Mouse (Mus musculus): Measurements from ENCODE around the gene Tas2r135.

Tas2r135 gene

DNA sequence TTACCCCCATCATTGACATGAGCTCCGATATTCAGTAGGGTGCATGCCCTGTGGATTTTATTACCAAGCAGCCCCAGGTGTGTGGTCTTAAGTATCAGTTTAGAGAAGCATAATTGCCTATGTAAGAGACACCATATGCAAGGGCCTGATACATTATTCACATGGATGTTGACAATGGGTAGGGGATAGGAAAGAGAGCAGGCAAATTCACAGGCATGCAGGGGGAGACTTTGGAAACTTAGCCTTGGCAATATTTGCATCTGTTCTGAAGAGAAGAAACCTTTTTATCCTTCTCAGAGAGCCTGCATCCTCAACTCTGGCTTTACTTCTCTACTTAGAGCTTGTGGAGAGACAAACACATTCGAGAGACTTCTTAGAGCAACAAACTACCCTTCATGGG, at the start of gene Tas2r135:
TSS of gene Tas2r135 (plus strand) at position 301 of the 400 bp plus-strand sequence.
- in situ Hi-C loops (cut with MboI, MseI): no loop called here

DNA sequence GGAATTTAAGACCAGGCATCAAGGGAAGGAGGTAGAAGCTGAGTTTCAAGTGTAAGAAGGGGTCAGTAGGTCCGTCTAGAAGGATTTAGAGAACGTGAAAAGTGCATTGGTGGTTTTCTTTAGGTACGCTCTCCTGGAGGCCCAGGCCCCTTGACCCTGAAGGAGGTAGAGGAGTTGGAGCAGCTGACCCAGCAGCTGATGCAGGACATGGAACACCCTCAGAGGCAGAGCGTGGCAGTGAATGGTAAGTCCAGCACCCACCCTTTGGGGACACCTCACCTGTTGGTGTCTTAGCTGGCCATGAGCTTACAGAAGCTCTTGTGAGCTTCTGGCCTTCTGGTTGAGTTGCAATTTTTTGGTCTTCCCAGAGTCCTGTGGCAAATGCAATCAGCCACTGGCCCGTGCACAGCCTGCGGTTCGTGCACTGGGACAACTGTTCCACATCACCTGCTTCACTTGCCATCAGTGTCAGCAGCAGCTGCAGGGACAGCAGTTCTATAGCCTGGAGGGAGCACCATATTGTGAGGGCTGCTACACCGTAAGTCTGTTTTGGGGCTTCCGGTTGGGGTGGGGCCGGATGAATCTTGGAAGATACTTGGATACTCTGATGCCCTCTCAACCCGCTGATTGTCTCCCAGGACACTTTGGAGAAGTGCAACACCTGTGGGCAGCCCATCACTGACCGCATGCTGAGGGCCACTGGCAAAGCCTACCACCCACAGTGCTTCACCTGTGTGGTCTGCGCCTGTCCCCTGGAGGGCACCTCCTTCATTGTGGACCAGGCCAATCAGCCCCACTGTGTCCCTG, 49.2 kb upstream of the Tas2r135 start:
- in situ Hi-C loops (cut with MboI, MseI): no loop called here

DNA sequence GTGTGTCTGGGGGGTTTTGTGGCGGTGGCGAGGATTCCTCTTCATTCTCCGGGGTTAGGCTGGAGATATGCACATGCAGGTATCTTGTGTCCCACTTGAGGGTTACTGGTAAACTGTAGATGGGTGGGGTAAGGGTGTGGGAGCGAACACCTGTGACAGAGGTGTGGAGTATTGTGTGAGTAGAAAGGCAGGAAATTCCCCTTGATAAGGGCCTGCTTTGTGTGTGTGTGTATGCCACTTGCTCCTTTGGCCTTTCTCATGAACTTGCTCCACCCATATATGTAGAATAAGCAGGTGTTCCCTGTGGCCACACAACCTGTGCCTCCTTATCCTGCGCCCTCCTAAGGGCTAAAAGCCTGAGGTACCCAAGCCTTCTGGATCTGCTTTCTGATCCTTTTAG, 48.3 kb upstream of the Tas2r135 start:
- in situ Hi-C loops (cut with MboI, MseI): no loop called here

- in situ Hi-C loops (cut with MboI, MseI): no loop called here
These were observed 47.3 kb upstream of the Tas2r135 start for GRCm38 (mm10) chr6:42357901-42358300.

- in situ Hi-C loops (cut with MboI, MseI): no loop called here
These were observed 46.3 kb upstream of the Tas2r135 start for GRCm38 (mm10) chr6:42358901-42359300.

DNA sequence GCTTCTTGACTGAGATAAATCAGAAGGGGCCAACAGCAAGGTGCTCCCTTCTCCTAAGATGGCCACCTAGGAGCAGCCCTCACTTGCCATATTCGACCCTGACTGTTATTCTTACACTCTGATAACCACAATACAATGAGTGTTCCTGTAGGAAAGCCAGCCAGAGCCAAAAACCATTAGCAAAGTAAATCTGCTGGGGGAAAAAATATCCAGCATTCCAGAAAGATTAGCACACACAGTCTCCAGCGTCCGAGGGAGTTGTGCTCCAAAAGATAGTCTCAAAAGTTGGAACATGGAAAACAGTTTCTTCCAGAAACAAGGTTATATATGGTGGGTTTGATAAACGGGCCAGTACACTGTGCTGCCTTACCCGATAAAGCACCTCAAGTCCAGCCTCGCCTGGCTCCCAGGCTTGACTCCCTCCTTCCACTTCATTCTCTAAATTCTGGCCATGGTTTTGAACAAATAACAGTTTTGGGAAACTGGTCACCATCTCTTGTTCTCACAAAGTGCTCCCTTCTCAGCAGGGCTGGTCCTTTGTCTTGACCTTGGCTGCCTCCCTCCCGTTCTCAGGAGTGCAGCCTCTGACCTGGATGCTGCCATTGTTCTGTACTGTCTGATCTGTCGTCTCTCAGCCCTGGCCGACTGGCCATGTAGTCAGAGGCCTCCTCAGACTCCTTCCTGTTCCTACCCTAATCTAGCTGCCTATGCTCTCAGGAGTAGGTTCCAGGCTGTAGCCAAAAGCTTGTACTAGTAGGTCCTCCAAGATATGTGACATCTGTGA, 45.7 kb upstream of the Tas2r135 start:
- in situ Hi-C loops (cut with MboI, MseI): no loop called here

DNA sequence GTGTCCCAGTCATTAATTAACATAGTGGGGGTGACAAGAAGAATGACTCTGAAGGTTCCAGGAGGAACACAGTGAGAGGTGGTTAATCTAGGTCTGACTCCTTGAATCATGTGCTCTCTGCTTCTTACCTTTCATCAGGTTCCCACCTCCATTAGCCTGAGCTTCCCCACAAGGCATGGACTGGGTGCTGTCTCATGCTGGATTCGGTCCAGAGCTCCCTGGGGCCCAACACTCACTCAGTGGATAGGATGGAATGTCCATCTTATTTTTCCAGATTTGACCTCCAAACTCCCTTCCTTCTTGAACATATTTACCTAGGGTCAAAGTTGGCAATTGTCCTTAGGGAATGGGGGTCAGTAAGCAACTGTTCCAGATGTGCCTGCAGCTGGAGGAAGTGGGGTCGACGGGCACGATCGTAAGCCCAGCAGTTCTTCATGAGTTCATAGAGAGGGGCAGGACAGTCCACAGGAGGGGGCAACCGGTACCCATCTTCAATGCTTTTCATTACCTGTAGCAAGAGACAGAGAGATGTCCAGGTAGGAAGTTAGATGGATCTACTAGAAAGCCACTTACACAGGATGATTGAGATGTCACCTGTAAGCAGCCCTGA, 44.9 kb upstream of the Tas2r135 start:
- in situ Hi-C loops (cut with MboI, MseI): no loop called here

- in situ Hi-C loops (cut with MboI, MseI): no loop called here
These were observed 44.0 kb upstream of the Tas2r135 start for GRCm38 (mm10) chr6:42361041-42361895.

DNA sequence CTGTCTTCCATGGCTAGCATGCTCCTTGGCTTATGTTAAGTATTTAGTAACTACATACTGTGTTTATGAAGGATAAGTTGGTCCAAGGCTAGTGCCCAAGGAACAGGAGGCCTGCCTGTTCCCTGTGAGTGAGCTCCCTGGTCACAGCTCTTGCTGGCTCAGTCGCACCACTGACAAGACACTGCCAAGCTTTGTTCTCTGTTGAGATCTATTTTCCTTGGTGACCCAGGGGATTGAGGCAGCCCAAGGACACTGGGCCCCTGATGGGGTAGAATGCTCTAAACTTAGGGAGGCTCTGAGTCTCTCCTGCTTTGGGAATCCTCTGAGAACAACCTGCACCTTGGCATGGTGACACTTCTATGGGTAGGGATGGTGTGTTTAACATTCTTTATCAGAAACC, 43.2 kb upstream of the Tas2r135 start:
- in situ Hi-C loops (cut with MboI, MseI): no loop called here

DNA sequence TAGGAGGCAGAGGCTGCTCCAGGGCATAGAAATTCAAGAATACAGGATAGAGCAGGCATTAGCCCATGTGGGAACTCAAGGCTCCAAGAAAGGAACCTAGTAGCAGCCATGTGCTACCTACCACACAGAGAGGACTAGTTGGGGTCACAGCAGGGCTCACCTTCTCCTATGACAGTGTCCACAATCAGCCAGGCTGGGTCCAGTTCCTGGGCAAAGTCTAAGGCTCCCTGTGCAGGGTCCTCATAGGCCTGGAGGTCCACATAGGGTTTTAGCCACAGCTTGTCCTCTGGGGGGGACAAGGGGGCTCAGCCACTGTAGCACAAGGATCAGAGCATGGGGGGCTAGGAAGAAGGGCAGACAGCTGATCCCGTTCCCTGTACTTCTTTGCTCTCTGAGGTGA, 42.7 kb upstream of the Tas2r135 start:
- in situ Hi-C loops (cut with MboI, MseI): no loop called here

GRCm38 (mm10) chr6:42362974-42363373, 42.3 kb upstream of the Tas2r135 start:
- in situ Hi-C loops (cut with MboI, MseI): no loop called here

DNA sequence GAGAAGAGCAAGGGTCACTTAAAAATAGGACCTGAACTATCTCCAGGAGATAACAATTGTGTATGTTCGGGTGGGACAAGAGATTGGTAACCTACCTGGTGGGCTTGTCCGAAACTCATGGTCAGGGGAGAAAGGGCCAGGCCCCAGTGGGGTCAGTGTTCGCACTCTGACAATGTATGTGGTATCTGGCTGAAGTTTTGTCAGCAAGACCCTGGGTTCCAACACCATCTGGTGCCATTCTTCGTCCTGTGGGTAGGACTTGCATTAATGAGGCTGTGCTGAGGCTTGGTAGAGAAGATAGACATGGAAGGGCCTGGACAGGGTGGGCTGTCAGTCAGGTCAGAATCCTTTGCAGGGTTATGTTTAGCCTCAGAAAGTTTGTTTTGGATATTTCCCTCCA, 41.2 kb upstream of the Tas2r135 start:
- in situ Hi-C loops (cut with MboI, MseI): no loop called here

- in situ Hi-C loops (cut with MboI, MseI): no loop called here
These were observed 40.6 kb upstream of the Tas2r135 start for GRCm38 (mm10) chr6:42364607-42365006.

GRCm38 (mm10) chr6:42365215-42365614, 40.0 kb upstream of the Tas2r135 start:
- in situ Hi-C loops (cut with MboI, MseI): no loop called here

DNA sequence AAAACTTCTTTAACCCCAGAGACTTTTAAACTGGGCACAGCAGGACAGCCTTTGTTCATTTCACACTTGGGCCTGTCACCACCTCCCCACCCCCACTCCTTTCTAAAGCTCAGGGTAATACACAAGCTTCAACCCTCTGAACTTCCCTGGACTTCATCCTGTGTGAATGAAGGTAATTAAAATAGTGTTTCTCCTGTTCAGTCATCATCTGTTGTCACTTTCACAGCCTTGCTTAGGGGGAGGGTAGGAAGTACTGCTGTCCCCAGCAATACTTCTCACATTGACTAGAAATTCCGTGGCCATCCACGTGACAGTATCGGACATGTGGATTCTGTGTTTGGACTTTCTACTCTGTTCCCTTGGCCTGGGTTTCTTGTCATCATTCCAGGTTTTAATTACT, 35.4 kb upstream of the Tas2r135 start:
- in situ Hi-C loops (cut with MboI, MseI): no loop called here

DNA sequence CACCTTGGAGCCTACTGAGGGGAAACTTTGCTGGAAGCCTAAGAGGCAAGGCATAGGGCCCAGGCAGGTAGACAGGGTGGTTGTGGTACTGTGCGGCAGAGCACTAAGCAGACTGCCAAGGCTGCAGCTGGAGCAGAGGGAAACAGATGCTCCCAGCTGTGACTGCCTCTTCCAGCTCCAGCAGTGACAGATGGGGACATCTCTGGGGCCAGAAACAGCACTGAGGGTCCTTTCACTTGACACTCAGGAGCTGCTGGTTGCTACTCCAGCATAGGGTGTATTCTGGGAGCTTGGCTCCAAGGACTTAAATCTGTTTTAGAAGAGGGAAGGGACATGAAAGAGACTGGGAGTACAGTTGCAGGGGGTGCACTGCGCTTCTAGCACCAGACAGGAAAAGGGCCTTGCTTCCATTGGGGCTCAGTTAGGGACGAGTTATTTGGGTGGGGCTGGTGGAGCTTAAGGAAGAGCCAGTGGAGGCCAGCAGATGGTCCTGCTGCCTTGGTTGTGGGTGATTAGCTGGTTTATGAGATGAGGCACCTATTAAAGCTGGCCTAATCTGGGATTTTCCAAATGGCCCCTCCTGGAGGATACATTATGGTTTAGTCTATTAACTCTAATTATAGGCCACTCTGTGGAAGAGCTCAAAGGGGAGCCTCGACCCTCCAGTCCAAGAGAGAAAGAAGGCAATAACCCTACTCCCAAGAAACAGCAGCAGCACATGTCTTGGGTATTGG, 34.4 kb upstream of the Tas2r135 start:
- in situ Hi-C loops (cut with MboI, MseI): no loop called here

DNA sequence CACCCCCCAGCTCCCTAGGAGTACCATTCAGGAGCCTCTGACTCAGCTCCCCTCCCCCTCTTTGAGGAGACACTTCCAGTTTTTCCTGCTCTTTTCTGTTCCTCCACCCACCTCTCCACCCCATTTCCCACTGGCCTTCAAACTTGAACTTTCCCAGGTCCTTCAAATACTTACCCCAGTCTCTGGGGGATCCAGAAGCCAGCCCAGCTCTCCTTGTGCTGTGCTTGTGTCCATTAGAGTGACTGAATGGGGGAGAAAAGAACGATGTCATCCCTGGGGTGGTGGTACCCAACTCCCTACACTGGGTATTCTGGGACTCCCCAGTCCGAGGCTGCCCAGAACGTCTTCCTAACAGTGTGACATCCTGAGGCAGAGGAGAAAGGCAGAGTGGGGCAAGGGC, 33.2 kb upstream of the Tas2r135 start:
- in situ Hi-C loops (cut with MboI, MseI): no loop called here

DNA sequence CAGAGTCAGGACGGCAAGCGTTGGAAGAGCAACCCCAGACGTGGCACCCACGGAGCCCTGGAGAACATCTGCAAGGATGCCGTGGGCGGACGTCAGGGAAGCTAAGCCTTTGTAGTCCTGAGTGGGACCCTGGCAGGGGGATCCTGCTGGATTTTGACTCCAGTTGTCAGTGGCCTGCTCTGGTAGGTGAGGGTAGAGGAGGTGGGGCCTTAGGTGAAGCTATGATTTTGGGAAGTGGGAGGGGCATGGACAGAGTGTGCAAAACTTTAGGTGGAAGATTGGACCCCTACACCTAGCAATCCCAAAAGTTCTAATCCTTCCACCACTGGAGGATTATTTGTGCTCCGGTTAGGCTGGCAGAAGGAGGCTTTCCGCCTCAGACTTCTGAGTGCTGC, 32.8 kb upstream of the Tas2r135 start:
- in situ Hi-C loops (cut with MboI, MseI): no loop called here

GRCm38 (mm10) chr6:42372816-42373547, 32.3 kb upstream of the Tas2r135 start, which contains the start of gene Epha1:
Epha1 (minus strand) TSS chr6:42373268.
- in situ Hi-C loops (cut with MboI, MseI): no loop called here
